Mouse (Mus musculus) CH12.LX (cell line): ENCODE measurements around the gene Sema6c. TPM values are rescaled to one million over a fixed set of nuclear protein-coding genes. Genes with fewer than 3 reads are reported as not detected.

Experiments
- DNase-seq: peaks from one replicate; pipeline ENCODE4 v3.0.0-alpha.2; 2013; ENCODE audit errors: extremely low read depth
- H3K27ac ChIP-seq: 2 replicates; pipeline ENCODE4 v1.5.1; 2012; ENCODE audit warnings: low read depth, mild to moderate bottlenecking, control low read depth, moderate library complexity; ENCODE audit not compliant: insufficient read depth
- H3K27me3 ChIP-seq: replicated peaks from 2 replicates; pipeline ENCODE3; 2012; ENCODE audit warnings: inconsistent platforms
- H3K36me3 ChIP-seq, 2 experiments: replicated peaks in 1 of 2; 2 replicates each; pipeline versions ENCODE3 to v1.6.1; 2012; ENCODE audit warnings: inconsistent platforms in 1 of 2, low read length in 1 of 2, mild to moderate bottlenecking in 1 of 2, mixed read lengths in 1 of 2, moderate library complexity in 1 of 2; ENCODE audit not compliant: control insufficient read depth in 1 of 2, insufficient read depth in 1 of 2
- H3K4me1 ChIP-seq, 2 experiments: 2 replicates each; pipeline ENCODE4 v1.6.1; 2012; ENCODE audit warnings: inconsistent platforms in 1 of 2, moderate library complexity in 1 of 2; ENCODE audit not compliant: insufficient read depth in 2 of 2, control insufficient read depth in 1 of 2
- H3K4me2 ChIP-seq: 2 replicates; pipeline ENCODE4 v1.6.1; 2012; ENCODE audit warnings: low read depth, mild to moderate bottlenecking, control low read depth; ENCODE audit not compliant: poor library complexity, insufficient read depth, severe bottlenecking
- H3K4me3 ChIP-seq, 3 experiments: fragments of 150-350 bp in 1 of 3; sonication (generic) in 1 of 3; replicated peaks in 1 of 3; 2 replicates each; pipeline versions ENCODE3 to v1.5.1; 2011 to 2012; ENCODE audit warnings: low read depth in 2 of 3, low read length in 2 of 3, mild to moderate bottlenecking in 2 of 3, moderate library complexity in 2 of 3, control low read depth in 1 of 3, improper control_type of control experiment in 1 of 3, inconsistent platforms in 1 of 3, mixed read lengths in 1 of 3; ENCODE audit not compliant: poor library complexity in 1 of 3
- H3K79me2 ChIP-seq: replicated peaks from 2 replicates; pipeline ENCODE4 v1.6.1; 2012; ENCODE audit warnings: mild to moderate bottlenecking, moderate library complexity; ENCODE audit not compliant: control insufficient read depth, poor library complexity, insufficient read depth, severe bottlenecking; ENCODE audit errors: extremely low read depth
- H3K9ac ChIP-seq: 2 replicates; pipeline ENCODE4 v1.6.1; 2012; ENCODE audit warnings: low read depth, mild to moderate bottlenecking, control low read depth, moderate library complexity; ENCODE audit not compliant: insufficient read depth
- H3K9me3 ChIP-seq: replicated peaks from 2 replicates; pipeline ENCODE3; 2012; ENCODE audit warnings: low read length, inconsistent platforms, mixed read lengths
- BHLHE40 ChIP-seq: IDR thresholded peaks from 2 replicates; pipeline ENCODE4 v1.6.1; 2011; ENCODE audit warnings: mild to moderate bottlenecking, low read depth, low read length, improper control_type of control experiment
- CHD2 ChIP-seq: IDR thresholded peaks from 2 replicates; pipeline ENCODE4 v1.6.1; 2011; ENCODE audit warnings: low read length, improper control_type of control experiment
- ELF1 ChIP-seq: IDR thresholded peaks from 2 replicates; pipeline ENCODE4 v1.6.1; 2014; ENCODE audit warnings: low read depth, mild to moderate bottlenecking, inconsistent platforms, low read length, improper control_type of control experiment
- EP300 ChIP-seq: IDR thresholded peaks from 2 replicates; pipeline ENCODE4 v1.6.1; 2011; ENCODE audit warnings: low read length, improper control_type of control experiment
- ETS1 ChIP-seq: conservative IDR thresholded peaks from 2 replicates; pipeline ENCODE4 v1.6.1; 2012; ENCODE audit warnings: low read depth, mild to moderate bottlenecking, inconsistent platforms, low read length, improper control_type of control experiment, moderate library complexity
- HCFC1 ChIP-seq: IDR thresholded peaks from 2 replicates; pipeline ENCODE4 v1.6.1; 2012; ENCODE audit warnings: low read depth, mild to moderate bottlenecking, inconsistent platforms, low read length, improper control_type of control experiment
- IRF4 ChIP-seq: IDR thresholded peaks from 2 replicates; pipeline ENCODE4 v1.6.1; 2014; ENCODE audit warnings: low read depth, mild to moderate bottlenecking, inconsistent platforms, low read length, improper control_type of control experiment
- JUND ChIP-seq: conservative IDR thresholded peaks from 2 replicates; pipeline ENCODE4 v1.6.1; 2011; ENCODE audit warnings: low read depth, low read length, improper control_type of control experiment
- KAT2A ChIP-seq: IDR thresholded peaks from 2 replicates; pipeline ENCODE4 v1.6.1; 2012; ENCODE audit warnings: low read length, improper control_type of control experiment, inconsistent platforms; ENCODE audit not compliant: insufficient replicate concordance
- MAFK ChIP-seq: IDR thresholded peaks from 2 replicates; pipeline ENCODE4 v1.6.1; 2011; ENCODE audit warnings: low read length, improper control_type of control experiment; ENCODE audit not compliant: insufficient replicate concordance
- MAX ChIP-seq: IDR thresholded peaks from 2 replicates; pipeline ENCODE4 v1.6.1; 2011; ENCODE audit warnings: low read length, improper control_type of control experiment
- MAZ ChIP-seq: IDR thresholded peaks from 2 replicates; pipeline ENCODE4 v1.6.1; 2012; ENCODE audit warnings: low read depth, mild to moderate bottlenecking, inconsistent platforms, low read length, improper control_type of control experiment, moderate library complexity
- MEF2A ChIP-seq: IDR thresholded peaks from 2 replicates; pipeline ENCODE4 v1.6.1; 2014; ENCODE audit warnings: low read depth, mild to moderate bottlenecking, inconsistent platforms, low read length, improper control_type of control experiment, borderline replicate concordance
- MXI1 ChIP-seq: IDR thresholded peaks from 2 replicates; pipeline ENCODE4 v1.6.1; 2011; ENCODE audit warnings: mild to moderate bottlenecking, low read depth, low read length, improper control_type of control experiment
- MYC ChIP-seq: IDR thresholded peaks from 2 replicates; pipeline ENCODE4 v1.6.1; 2011; ENCODE audit warnings: low read depth, mild to moderate bottlenecking, improper control_type of control experiment, low read length
- NELFE ChIP-seq: IDR thresholded peaks from 2 replicates; pipeline ENCODE4 v1.6.1; 2011; ENCODE audit warnings: low read depth, low read length, improper control_type of control experiment
- NRF1 ChIP-seq: IDR thresholded peaks from 2 replicates; pipeline ENCODE4 v1.6.1; 2014; ENCODE audit warnings: low read depth, mild to moderate bottlenecking, inconsistent platforms, low read length, improper control_type of control experiment, moderate library complexity
- PAX5 ChIP-seq: IDR thresholded peaks from 2 replicates; pipeline ENCODE4 v1.6.1; 2012; ENCODE audit warnings: low read length, inconsistent platforms, mixed read lengths
- RAD21 ChIP-seq: IDR thresholded peaks from 2 replicates; pipeline ENCODE4 v1.6.1; 2011; ENCODE audit warnings: low read depth, mild to moderate bottlenecking, low read length, improper control_type of control experiment, moderate library complexity
- RCOR1 ChIP-seq: conservative IDR thresholded peaks from 2 replicates; pipeline ENCODE4 v1.6.1; 2012; ENCODE audit warnings: low read depth, mild to moderate bottlenecking, inconsistent platforms, low read length, improper control_type of control experiment
- SIN3A ChIP-seq: IDR thresholded peaks from 2 replicates; pipeline ENCODE4 v1.6.1; 2012; ENCODE audit warnings: low read length, improper control_type of control experiment, inconsistent platforms
- SMC3 ChIP-seq: IDR thresholded peaks from 2 replicates; pipeline ENCODE4 v1.6.1; 2011; ENCODE audit warnings: low read depth, low read length, improper control_type of control experiment
- TBP ChIP-seq: conservative IDR thresholded peaks from 2 replicates; pipeline ENCODE4 v1.6.1; 2011; ENCODE audit warnings: low read depth, low read length, improper control_type of control experiment
- UBTF ChIP-seq: IDR thresholded peaks from 2 replicates; pipeline ENCODE4 v1.6.1; 2012; ENCODE audit warnings: low read depth, mild to moderate bottlenecking, inconsistent platforms, low read length, improper control_type of control experiment, moderate library complexity
- ZC3H11A ChIP-seq: IDR thresholded peaks from 2 replicates; pipeline ENCODE4 v1.6.1; 2012; ENCODE audit warnings: low read depth, mild to moderate bottlenecking, inconsistent platforms, low read length, improper control_type of control experiment
- ZKSCAN1 ChIP-seq: IDR thresholded peaks from 2 replicates; pipeline ENCODE4 v1.6.1; 2012; ENCODE audit warnings: low read depth, inconsistent platforms, low read length, improper control_type of control experiment, borderline replicate concordance
- dilution Hi-C: fragments of 300-500 bp; cut with MboI; formaldehyde crosslinking; loops from 2 replicates; pipeline ENCODE4 v1.14.3; 2020; ENCODE audit warnings: low sequenced_read_pairs; ENCODE audit not compliant: extremely low pct_unique_long_range_greater_than_20kb, extremely low pct_ligation_motif_present
- in situ Hi-C: fragments of 300-500 bp; cut with MboI; formaldehyde crosslinking; loops from 3 replicates; pipeline ENCODE4 v1.14.3; 2019; ENCODE audit warnings: low sequenced_read_pairs, low pct_ligation_motif_present, low pct_unique_long_range_greater_than_20kb, mixed read lengths
- polyA plus RNA-seq: library from polyadenylated mRNA; unstranded; fragments of >175 nt; gene quantifications from 2 replicates; pipeline ENCODE4 v1.2.1, GENCODE M21; 2012; ENCODE audit warnings: low read depth; ENCODE audit not compliant: insufficient read length
- total RNA-seq, 2 experiments: library from RNA; depleted of rRNA; stranded (reverse); fragments of 300-350 nt in 1 of 2; fragments of >200 nt in 1 of 2; gene quantifications; 2 replicates each; pipeline ENCODE4 v1.2.3; 2012 to 2014

Gene Sema6c
- total and polyA plus RNA-seq, 3 experiments, result 0.30 to 0.53 TPM; not detected in 1

- TF ChIP-seq SMC3, result no peak
- no peak for TF ChIP-seq MAFK
- TF ChIP-seq ELF1, result no peak
- no peak for TF ChIP-seq MYC
- no peak for TF ChIP-seq NRF1
- TF ChIP-seq ZKSCAN1, result no peak
- TF ChIP-seq CHD2, result no peak
- no peak for TF ChIP-seq MAZ
- TF ChIP-seq EP300, result no peak
- TF ChIP-seq NELFE, result no peak
- no peak for TF ChIP-seq BHLHE40
- TF ChIP-seq MXI1, result no peak
- TF ChIP-seq UBTF, result no peak
- no peak for TF ChIP-seq IRF4
- no peak for TF ChIP-seq HCFC1
- no peak for TF ChIP-seq RAD21
- Histone ChIP-seq H3K27ac (no peak overlapping the region), H3K4me2 (no peak overlapping the region), H3K9me3 (no peaks in the 10 kb centered on the region), H3K4me3 (no peak overlapping the region), H3K79me2 (peaks cover 4% of the 10 kb centered on the region), H3K9ac (no peak overlapping the region), H3K36me3 (peaks cover 1 to 36% of the 10 kb centered on the region in 2 experiments), H3K4me1 (peaks cover 0 to 20% of the 10 kb centered on the region in 2 experiments; a peak in 2 of 4 replicates), H3K27me3 (no peaks in the 10 kb centered on the region)
- dilution Hi-C loops (no loop called here), in situ Hi-C loops (no loop called here)
- DNase-seq, result no peak
These were observed 47.5 kb upstream of the Sema6c start for GRCm38 (mm10) chr3:95112760-95113159.

GRCm38 (mm10) chr3:95117751-95118150 lies 42.5 kb upstream of the Sema6c start:
- H3K36me3 ChIP-seq, result peaks cover 43 to 82% of the 10 kb centered on the region in 2 experiments
- in situ Hi-C loops, result no loop called here

More at GRCm38 (mm10) chr3:95117751-95118150, 42.5 kb upstream of the Sema6c start:
- H3K4me3 ChIP-seq, result no peak overlapping the region
- H3K4me1 ChIP-seq, result peaks cover 0 to 5% of the 10 kb centered on the region in 2 experiments; a peak in 1 of 4 replicates
- H3K9ac ChIP-seq, result no peak overlapping the region
- H3K4me2 ChIP-seq, result no peak overlapping the region
- H3K27me3 ChIP-seq, result no peaks in the 10 kb centered on the region
- H3K9me3 ChIP-seq, result no peaks in the 10 kb centered on the region
- TF ChIP-seq KAT2A (no peak), ETS1 (no peak), SIN3A (no peak), RAD21 (no peak), UBTF (no peak), ZC3H11A (no peak), MAFK (no peak), MAX (no peak), HCFC1 (no peak), RCOR1 (no peak), JUND (no peak), TBP (no peak), IRF4 (no peak), CHD2 (no peak), PAX5 (no peak), ZKSCAN1 (no peak), NELFE (no peak), MEF2A (no peak)
- H3K79me2 ChIP-seq, result no peaks in the 10 kb centered on the region
- dilution Hi-C loops, result no loop called here
- no peak overlapping the region for H3K27ac ChIP-seq
- no peak for DNase-seq
